8 mouse cellular contexts compared by ENCODE assay signal in genomic region chr5:148831141-148831547, GRCm38 (mm10).
DNase-seq lines count a peak whose midpoint lies in the region; ATAC-seq and TF ChIP-seq lines count a peak whose summit lies in the region.

No protein-coding gene starts in this region.

- peak; percentile 41; the same call in 1 of the 2 replicates for ATAC-seq in forebrain, embryonic 13.5 days
- ATAC-seq in intestine, postnatal 0 days: no peak

- DNase-seq in embryo, embryonic 10.5 days (ENCODE audit: low spot score): peak; percentile 60
- DNase-seq in embryo, embryonic 9.5 days (ENCODE audit: extremely low spot score): no peak
- DNase-seq in B cell, adult 2 months: peak; percentile 36 to 38
- peak; percentile 24 for DNase-seq in naive thymus-derived CD4-positive, alpha-beta T cell, adult 2 months (ENCODE audit: low read depth)
- no peak for DNase-seq in adipocyte (ENCODE audit: low spot score)
- no peak for DNase-seq in cerebellum, adult 9-10 months

- H3K4me3 ChIP-seq in forebrain, embryonic 13.5 days: peak overlapping the region; percentile 16
- H3K4me3 ChIP-seq in intestine, postnatal 0 days (ENCODE audit: low read depth, low read length): peak overlapping the region; percentile 31

- H3K4me2 ChIP-seq in forebrain, embryonic 13.5 days: peak overlapping the region; percentile 51
- peak overlapping the region; percentile 55 for H3K4me2 ChIP-seq in intestine, postnatal 0 days (replicated peaks; ENCODE audit: low read depth)

- H3K4me1 ChIP-seq in forebrain, embryonic 13.5 days: peaks cover 11% of the 10 kb centered on the region
- no peaks in the 10 kb centered on the region for H3K4me1 ChIP-seq in intestine, postnatal 0 days (replicated peaks; ENCODE audit: control insufficient read depth, insufficient read depth, low read length)

- no peaks in the 10 kb centered on the region for H3K36me3 ChIP-seq in forebrain, embryonic 13.5 days (ENCODE audit: poor library complexity, severe bottlenecking)
- no peaks in the 10 kb centered on the region for H3K36me3 ChIP-seq in intestine, postnatal 0 days (ENCODE audit: control insufficient read depth, insufficient read depth)

- no peaks in the 10 kb centered on the region for H3K9me3 ChIP-seq in forebrain, embryonic 13.5 days (replicated peaks)
- no peaks in the 10 kb centered on the region for H3K9me3 ChIP-seq in intestine, postnatal 0 days (ENCODE audit: control insufficient read depth)

- TF ChIP-seq CTCF in intestine, postnatal 0 days (IDR thresholded peaks at IDR 0.05; ENCODE audit: low read depth): no peak

- 2% methylated on average over 9 of the region's 9 CpGs for WGBS in forebrain, embryonic 13.5 days
- 20% methylated on average over 9 of the region's 9 CpGs for WGBS in intestine, postnatal 0 days

- H3K27ac ChIP-seq in forebrain, embryonic 13.5 days: no peak overlapping the region
- no peak overlapping the region for H3K27ac ChIP-seq in intestine, postnatal 0 days (ENCODE audit: low read depth, low read length)

- H3K27me3 ChIP-seq in forebrain, embryonic 13.5 days: peaks cover 9% of the 10 kb centered on the region
- no peaks in the 10 kb centered on the region for H3K27me3 ChIP-seq in intestine, postnatal 0 days (replicated peaks; ENCODE audit: control insufficient read depth, insufficient read depth, low read length)

- H3K9ac ChIP-seq in forebrain, embryonic 13.5 days: peak overlapping the region; percentile 43; the same call in 1 of the 2 replicates
- peak overlapping the region; percentile 11; the same call in 1 of the 2 replicates for H3K9ac ChIP-seq in intestine, postnatal 0 days (ENCODE audit: low read depth, low read length)

Comparison
In these comparisons a context has a peak if more than half of its experiments do, and no peak if none do; other contexts are left out.
1. DNase-seq: peak in embryo, embryonic 10.5 days (single experiment), B cell, adult 2 months (2 of 2) and naive thymus-derived CD4-positive, alpha-beta T cell, adult 2 months (single experiment); none in embryo, embryonic 9.5 days (single experiment), adipocyte (single experiment) and cerebellum, adult 9-10 months (single experiment).